Mouse (Mus musculus) MEL (cell line): ENCODE results near the gene Col23a1.

Experiments used
- CHD1 ChIP-seq: IDR thresholded peaks from 2 replicates; pipeline ENCODE4 v1.6.1; 2012; ENCODE audit warnings: low read depth, mild to moderate bottlenecking, inconsistent platforms, low read length, improper control_type of control experiment
- CTCF ChIP-seq, 3 experiments: IDR thresholded peaks in 2 of 3; conservative IDR thresholded peaks in 1 of 3; 2 replicates each; pipeline ENCODE4 v1.5.1; 2011 to 2012; ENCODE audit warnings: low read length in 3 of 3, low read depth in 2 of 3, mild to moderate bottlenecking in 2 of 3, improper control_type of control experiment in 1 of 3, inconsistent platforms in 1 of 3, mixed read lengths in 1 of 3, moderate library complexity in 1 of 3; ENCODE audit not compliant: control insufficient read depth in 1 of 3, insufficient read depth in 1 of 3, poor library complexity in 1 of 3, severe bottlenecking in 1 of 3
- GATA1 ChIP-seq: IDR thresholded peaks from 2 replicates; pipeline ENCODE4 v1.6.1; 2011; ENCODE audit warnings: low read depth, low read length, improper control_type of control experiment
- MAX ChIP-seq: IDR thresholded peaks from 2 replicates; pipeline ENCODE4 v1.6.1; 2011; ENCODE audit warnings: low read length, improper control_type of control experiment
- MYC ChIP-seq: IDR thresholded peaks from 2 replicates; pipeline ENCODE4 v1.6.1; 2011; ENCODE audit warnings: low read depth, mild to moderate bottlenecking, low read length, improper control_type of control experiment, moderate library complexity
- NRF1 ChIP-seq: IDR thresholded peaks from 2 replicates; pipeline ENCODE4 v1.6.1; 2014; ENCODE audit warnings: low read depth, mild to moderate bottlenecking, inconsistent platforms, low read length, improper control_type of control experiment, moderate library complexity; ENCODE audit not compliant: poor library complexity, insufficient read depth, severe bottlenecking
- POLR2A ChIP-seq, 2 experiments: IDR thresholded peaks; 2 replicates each; pipeline ENCODE4 v1.6.1; 2011 to 2012; ENCODE audit warnings: low read length in 2 of 2, mild to moderate bottlenecking in 2 of 2, control low read depth in 1 of 2, improper control_type of control experiment in 1 of 2, low read depth in 1 of 2, moderate library complexity in 1 of 2; ENCODE audit not compliant: control insufficient read depth in 1 of 2, insufficient read depth in 1 of 2, poor library complexity in 1 of 2
- POLR2AphosphoS5 ChIP-seq: IDR thresholded peaks from 2 replicates; pipeline ENCODE4 v1.6.1; 2012; ENCODE audit warnings: low read depth, borderline replicate concordance, mild to moderate bottlenecking, inconsistent platforms, low read length, moderate library complexity, mixed read lengths
- ZKSCAN1 ChIP-seq: IDR thresholded peaks from 2 replicates; pipeline ENCODE4 v1.6.1; 2012; ENCODE audit warnings: low read depth, mild to moderate bottlenecking, inconsistent platforms, low read length, improper control_type of control experiment, moderate library complexity

- TF ChIP-seq CTCF (IDR thresholded peaks at IDR 0.05 in 2 of 3, conservative IDR thresholded peaks at IDR 0.05 in 1 of 3; ENCODE audit: control insufficient read depth in 1 of 3, insufficient read depth in 1 of 3, low read depth in 2 of 3, low read length in 3 of 3, poor library complexity in 1 of 3, severe bottlenecking in 1 of 3): no peak
- no peak for TF ChIP-seq MAX
- no peak for TF ChIP-seq GATA1
- TF ChIP-seq ZKSCAN1: no peak
- TF ChIP-seq MYC: no peak
- TF ChIP-seq POLR2AphosphoS5: no peak
- TF ChIP-seq CHD1: no peak
- TF ChIP-seq NRF1: no peak
- no peak for TF ChIP-seq POLR2A (IDR thresholded peaks at IDR 0.05; ENCODE audit: control insufficient read depth in 1 of 2, insufficient read depth in 1 of 2, low read depth in 1 of 2, low read length in 2 of 2, poor library complexity in 1 of 2)
These were observed 248.7 kb downstream of the Col23a1 start for GRCm38 (mm10) chr11:51538388-51538787.
